Mouse (Mus musculus): ENCODE measurements around the gene Gm8914. TPM values are rescaled to one million over a fixed set of nuclear protein-coding genes. Genes with fewer than 3 reads are reported as not detected.
"Not testable (repeated sequence)": the region's sequence is repeated elsewhere in the genome, so short reads cannot be mapped to it uniquely, and the experiment has no call there.

The Gm8914 gene
- polyA plus RNA-seq (2012; rRNA removed), result not detected in 2 replicates

- DNase-seq (ENCODE audit: low spot score), result not testable (repeated sequence)
Measured at GRCm38 (mm10) chrX:91479826-91480225, at the start of gene Gm8914. Gene Gm8914 (plus strand): TSS chrX:91480126.

Other genes with a start within 250 kb of the Gm8914 start
- gene Mageb2, start 148.4 kb upstream of the Gm8914 start, polyA plus RNA-seq (2012; rRNA removed), result not detected in 2 replicates
- not detected in 2 replicates for gene Gm5072, start 87.6 kb upstream of the Gm8914 start, polyA plus RNA-seq (2012; rRNA removed)
- gene 1700084M14Rik, start 95.8 kb downstream of the Gm8914 start, polyA plus RNA-seq (2012; rRNA removed), result not detected in 2 replicates
- gene Gm14781, start 152.1 kb downstream of the Gm8914 start, polyA plus RNA-seq (2012; rRNA removed), result not detected in 2 replicates